Mouse (Mus musculus): ENCODE measurements around the gene Enpp3.

DNA sequence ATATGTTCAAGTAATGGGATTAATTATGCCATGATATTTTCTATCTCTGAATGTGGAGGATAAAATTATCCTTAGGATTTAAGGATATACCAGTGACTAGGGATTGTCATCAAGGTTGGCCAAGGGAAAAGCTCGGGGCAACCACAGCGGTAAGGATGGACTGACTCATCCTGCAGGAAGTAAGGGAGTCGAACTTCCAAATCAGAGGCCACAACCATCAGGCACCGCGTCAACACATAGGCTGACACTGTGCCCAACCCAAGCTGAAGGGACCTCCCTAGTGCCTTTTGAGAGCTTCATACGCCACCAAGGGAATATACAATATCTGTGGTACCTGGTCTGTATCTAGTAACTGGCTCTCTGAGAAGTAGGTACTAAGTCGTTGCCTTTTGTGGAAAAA lies 73.1 kb downstream of the Enpp3 start:
- TF ChIP-seq POLR2A (IDR thresholded peaks at IDR 0.05; ENCODE audit: insufficient read depth, low read length) (no peak), CTCF (IDR thresholded peaks at IDR 0.05; ENCODE audit: low read depth, low read length) (no peak), EP300 (IDR thresholded peaks at IDR 0.05; ENCODE audit: insufficient read depth, low read depth, low read length) (no peak)

Measured in ES-Bruce4 (cell line).